Mouse (Mus musculus): ENCODE results near the gene Batf3.
A peak's percentile ranks its signal among the peaks of the same experiment; 100 is the strongest.

The Batf3 gene

DNA sequence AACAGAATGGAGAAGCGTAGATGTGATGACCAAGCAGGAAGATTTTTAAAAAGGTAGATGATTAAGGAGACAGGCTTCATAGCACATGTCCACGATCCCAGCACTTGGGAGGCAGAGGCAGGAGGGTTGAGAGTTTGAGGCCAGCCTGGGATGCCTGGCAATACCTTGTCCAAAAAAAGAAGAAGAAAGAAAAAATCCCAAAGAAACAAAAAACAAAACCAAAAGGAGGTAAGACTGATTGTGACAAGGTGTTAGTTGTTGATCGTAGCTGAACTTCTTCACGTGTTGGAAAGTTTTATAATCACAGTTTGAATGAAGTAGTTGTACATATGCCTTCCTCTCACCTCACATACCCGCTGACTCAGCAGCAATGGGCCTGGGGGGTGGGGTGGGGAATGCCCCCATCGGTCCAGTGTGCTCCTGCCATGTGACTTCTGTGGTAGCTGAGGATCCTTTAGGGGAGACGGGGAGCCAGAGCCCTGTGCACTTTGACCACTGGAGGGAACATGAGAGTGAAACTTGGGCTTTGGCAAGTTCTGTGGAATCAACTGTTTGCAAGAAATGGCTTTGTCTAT, 11.3 kb upstream of the Batf3 start:
- DNase-seq (ENCODE audit: low read depth, low spot score): no peak

DNA sequence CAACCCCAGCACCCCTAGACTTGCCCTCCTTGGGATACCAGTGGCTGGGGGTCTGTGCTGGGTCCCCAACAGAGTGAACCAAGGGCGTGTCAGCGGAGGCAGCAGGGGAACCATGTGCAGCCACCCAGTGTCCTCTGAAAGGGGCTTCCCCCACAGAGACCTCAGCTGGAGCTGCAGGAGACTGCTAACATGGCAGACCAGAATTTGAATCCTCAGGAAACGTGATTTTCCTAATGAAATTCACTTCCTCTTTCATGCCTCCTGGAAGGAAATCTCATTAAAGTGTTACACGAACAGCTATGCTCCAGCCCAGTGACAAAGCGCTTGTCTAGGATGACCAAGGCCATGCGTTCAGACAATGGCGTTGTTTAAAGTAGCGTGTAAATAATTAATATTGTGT, 10.7 kb upstream of the Batf3 start:
- no peak for DNase-seq (ENCODE audit: low read depth, low spot score)

DNA sequence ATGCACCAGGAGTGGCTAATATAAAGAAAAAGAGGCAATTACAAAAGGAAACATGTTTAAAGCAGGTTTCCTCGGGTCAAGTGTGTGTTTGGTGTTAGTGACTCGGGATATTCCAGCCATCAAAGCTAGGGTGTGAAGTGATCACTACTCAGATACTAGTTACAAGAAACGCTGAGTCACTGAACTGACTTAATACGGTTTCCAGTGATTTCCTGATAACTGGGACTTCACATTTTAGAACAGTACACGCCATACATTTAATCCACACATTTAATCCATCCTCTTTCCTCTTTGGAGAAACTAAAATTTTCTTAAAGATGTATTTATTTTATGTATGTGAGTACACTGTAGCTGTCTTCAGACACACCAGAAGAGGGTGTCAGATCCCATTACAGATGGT, 9.7 kb upstream of the Batf3 start:
- DNase-seq (ENCODE audit: low read depth, low spot score): no peak

DNA sequence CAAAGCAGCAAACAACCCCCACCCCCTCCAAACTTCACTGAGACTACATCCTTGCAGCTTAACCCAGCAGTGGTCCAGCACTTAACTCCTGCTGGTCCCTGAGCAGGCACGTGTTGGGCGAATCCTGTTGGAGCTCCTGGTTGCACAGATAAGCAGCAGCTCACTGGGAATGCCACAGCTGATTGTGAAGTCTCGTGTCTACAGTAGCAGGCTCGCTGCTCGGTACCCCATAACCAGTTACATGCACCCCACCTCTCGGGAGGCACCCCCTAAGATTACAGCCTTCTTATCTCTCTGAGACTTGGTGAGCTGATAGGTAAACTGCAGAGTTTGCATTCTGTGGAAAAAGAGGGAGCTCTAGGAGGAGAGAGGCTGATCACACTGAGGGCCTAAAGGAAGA, 8.3 kb upstream of the Batf3 start:
- DNase-seq (ENCODE audit: low read depth, low spot score): no peak

DNA sequence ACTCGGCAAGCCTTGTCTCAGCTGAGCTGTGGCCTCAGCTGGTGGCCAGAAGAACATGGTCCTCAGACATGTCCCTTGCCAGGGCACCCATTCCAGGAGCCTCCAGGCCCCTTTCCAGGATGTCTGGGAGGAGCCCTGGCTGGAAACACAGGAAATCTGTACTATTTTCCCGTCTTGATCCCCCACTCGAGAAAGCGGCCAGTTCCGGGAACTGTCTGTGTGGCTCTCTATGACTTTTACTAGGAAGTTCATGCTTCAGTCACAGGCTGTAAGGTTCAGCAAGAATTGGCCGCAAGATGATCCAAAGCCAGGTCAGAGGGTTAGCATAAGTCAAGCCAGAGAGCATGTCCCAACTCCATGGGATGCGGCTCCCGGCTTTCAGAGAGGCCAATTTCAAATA, 5.6 kb upstream of the Batf3 start:
- no peak for DNase-seq (ENCODE audit: low read depth, low spot score)

DNA sequence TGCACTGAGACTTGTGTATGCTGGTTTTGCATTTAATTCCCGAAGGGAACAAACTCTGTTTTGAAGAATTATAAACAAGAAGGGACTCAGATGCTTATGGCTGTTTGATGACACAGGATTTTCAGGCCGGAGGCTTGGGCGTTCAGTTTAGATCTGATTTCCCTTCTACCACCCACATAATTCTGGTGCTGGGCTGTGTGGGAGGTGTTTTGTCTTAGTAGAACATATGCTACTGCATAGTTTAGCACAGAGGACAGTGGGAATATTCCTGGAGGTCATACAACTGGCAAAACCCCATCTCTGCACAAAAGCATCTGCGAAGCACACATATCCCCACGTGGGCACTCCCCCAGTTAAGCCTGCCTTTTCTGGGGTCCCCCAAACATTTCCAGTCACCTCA, 4.1 kb upstream of the Batf3 start:
- no peak for DNase-seq (ENCODE audit: low read depth, low spot score)

DNA sequence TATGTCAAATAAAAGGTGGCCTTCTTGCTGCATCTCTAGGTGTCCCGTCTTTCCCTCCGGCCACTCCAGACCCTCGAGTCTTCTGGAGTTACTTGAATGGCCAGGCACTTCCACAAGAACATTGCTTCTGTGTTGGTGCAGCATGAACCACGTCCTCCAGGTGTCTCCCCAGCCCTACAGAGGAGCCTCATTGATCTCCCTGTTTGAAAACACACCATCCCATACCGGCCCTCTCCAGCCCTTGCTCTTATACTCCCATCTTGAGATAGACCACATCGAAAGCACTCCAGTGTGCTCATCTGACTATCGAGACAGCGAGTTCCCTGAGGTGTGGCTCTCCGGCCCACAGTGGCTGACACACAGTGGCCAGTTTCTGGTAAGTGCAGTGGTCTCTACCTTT, 2.6 kb upstream of the Batf3 start:
- DNase-seq (ENCODE audit: low read depth, low spot score): peak; percentile 36

DNA sequence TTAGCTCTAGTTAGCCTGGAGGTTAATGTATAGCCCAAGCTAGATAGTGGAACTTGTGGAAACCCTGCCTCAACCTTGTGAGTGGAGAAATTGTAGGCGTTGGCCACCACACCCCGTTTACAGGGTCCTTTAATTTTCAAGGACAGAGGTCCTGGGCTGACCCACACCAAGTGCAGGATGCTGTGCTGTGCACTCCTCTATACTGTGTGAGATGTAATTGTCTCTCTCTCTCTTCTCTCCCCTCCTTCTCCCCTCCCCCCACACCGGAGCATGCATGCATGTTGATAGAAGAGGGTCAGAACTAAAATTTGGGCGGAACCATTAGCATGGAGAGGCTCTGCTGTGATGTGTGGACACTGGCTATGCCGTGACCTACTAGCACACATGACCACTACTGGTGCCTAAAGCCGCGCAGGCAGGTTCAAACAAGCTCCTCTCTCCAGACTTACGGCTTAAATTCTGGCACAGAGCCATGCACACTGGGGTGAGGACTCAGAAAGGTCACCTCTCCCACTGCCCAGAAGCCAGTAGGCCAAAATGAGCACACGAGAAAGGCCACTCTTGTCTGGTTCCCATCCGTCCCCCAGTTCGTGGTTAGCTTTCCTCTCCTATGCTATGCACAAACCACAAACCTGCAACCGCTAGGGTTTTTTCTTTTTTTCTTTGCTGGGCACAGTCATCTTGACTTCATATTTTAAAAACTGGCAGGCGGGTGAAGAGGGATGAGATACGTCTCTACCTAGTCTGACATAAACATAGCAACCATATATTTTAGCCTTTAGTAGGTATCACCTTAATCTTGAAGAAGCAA, 571 bp upstream of the Batf3 start:
- no peak for DNase-seq (ENCODE audit: low read depth, low spot score)

DNA sequence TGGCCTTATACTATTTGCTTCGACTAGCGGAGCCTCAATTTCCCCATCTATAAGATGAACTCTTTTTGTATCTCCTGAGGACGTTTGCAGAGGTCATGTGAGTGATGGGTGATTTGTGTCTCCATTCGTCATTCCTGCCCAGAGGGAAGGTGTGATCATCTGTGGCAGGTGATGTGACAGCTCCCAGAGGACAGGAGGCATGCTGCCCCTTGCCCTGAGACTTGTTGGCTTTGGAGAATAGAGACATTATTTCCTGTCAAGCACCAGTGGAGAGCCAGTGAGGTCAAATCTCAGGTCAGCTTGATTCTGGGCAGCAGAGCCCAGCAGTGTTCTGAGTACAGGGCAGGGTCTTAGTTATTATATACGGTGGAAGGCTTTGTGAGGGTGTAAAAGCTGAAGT, 1.5 kb downstream of the Batf3 start:
- DNase-seq (ENCODE audit: low read depth, low spot score): no peak

DNA sequence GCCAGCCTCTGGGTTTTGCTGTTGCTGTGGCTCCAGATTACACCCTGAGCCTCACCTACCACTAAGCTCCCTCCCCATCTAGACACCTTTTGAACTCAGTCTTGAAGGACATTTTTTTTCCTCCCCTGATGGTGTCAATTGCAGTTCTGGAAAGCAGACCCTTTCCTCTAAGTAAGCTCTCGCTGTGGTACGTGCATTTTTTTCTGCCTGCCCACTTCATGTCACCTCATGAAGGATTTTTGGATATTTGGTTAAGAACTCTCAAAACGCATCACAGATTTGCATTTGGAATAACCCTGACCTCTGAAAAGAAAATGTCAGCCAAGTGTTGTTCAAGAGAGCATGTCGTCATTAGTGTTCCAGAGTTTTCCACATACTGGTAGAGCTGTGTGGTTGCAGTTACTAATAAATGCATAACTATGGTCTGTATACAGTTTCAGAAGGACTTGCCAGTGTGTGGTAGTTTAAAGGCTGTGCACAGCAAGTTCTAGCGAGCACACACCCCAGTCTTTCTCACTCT, 2.2 kb downstream of the Batf3 start:
- DNase-seq (ENCODE audit: low read depth, low spot score): no peak

DNA sequence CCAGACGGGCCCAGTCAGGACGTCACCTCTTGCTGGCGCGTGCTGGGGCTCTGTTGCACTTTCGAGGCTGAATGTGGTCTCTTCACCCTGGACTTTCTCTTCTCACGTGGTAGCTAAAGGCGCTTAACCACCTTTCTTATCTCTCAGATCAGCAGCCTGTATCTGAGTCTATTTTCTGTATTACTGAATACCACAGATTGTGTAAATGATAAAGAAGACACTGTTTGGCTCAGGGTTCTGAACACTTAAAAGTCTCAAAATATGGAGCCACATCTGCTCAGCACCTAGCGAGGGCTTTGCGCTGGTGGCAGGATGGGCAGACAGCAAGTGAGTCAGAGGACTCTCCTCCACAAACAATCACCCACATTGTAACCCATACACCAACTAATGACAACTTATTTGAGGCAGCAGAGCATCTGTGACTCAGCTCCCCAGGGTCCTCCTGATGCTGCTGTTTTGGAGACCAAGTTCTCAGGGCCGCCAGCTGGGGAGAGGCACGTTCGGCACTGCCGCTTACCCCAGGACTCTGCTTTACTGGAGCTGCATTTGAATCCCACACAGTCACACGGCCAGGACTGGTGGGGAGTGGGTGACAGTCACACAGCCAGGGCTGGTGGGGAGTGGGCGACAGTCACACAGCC, 5.2 kb downstream of the Batf3 start:
- no peak for DNase-seq (ENCODE audit: low read depth, low spot score)

DNA sequence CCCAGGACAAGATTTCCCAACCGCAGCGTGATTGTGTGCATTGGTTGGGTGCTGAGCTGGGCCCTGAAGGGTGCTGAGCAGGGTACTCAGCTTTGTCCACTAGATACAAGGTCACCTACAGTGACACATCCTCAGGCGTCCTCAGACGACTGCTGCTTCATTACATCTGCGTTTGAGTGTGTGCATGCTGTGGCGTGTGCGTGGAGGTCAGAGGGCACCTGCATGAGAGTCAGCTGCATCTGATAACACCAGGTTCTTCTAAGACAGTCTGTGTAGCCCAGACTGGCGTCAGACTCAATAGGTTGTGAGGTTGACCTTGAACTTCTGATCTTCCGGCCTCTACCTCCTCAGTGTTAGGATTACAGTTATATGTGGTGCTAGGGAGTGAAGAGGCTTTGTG, 7.6 kb downstream of the Batf3 start:
- no peak for DNase-seq (ENCODE audit: low read depth, low spot score)

DNA sequence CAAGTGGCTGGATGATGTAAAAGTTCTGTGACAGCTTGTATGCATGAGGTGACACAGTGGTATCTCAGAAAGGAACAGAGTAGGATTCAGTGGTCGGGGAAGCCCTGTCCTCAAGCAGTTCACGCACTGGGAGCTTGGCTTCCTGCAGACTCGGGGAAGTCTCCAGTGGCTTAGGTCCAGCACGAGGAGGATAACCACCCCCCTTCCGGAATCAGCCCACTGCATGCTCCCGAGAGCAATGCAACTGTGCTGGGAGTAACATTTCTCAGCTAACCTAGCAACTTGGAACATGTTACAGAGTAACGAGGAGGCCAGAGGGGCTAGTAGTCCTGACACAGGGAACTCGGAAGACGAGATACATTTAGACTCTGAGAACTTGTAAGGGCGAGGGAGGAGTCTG, 9.7 kb downstream of the Batf3 start:
- no peak for DNase-seq (ENCODE audit: low read depth, low spot score)

DNA sequence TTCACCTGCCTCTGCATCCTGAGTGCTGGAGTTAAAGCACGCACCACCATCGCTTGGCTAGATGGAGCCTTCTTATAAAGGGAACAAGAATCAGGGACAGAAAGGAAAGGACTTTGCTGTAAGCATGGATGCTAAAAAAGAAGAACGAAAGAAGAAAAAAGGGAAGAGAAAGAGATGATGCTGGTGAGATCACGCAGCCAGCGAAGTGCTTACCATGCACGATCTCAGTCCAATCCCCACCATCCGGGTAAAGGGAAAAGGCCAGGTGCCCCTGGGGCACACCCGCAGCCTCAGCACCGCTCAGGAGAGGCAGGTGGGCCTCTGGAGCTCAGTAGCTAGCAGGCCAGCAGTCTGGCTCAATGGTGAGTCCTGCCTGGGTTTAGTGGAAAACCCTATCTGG, 12.3 kb downstream of the Batf3 start:
- no peak for DNase-seq (ENCODE audit: low read depth, low spot score)

DNA sequence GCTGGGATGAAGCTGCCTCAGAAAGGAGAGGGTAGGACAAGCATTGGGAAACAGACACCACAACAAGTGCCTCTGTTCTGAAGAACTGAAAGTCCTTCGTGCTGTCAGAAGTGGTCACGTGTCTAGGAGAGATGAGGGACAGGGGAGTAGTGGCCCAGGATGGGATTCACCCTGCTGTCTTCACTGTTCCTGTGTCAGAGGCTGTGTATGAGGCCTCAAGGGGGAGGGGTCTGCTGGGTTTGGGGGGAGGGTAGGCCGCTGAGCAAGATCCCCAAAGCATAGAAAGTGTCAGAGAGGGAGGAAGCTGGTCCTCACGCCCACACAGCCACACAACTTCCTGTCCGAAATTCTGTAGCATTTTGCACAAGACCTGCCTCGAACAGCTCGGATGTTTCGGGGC, 13.5 kb downstream of the Batf3 start:
- DNase-seq (ENCODE audit: low read depth, low spot score): no peak

DNA sequence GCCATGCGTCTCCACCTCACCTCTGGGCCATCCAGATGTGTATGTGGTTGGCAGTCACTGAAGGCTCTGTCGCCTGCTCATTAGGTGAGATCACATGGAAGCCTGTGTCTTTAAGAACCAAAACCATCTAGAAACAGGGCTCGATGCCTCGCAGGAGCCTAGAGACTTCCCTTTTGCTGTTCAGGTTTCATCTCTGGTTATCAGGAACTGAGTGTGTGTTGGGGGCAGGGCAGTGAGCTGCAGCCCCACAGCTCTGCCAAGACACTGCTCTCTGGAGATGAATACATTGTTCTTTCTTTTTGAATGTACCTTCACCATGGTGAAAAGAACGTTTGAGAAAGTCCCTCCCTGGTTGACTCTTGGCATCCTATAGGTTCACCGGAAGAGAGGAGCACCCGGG, 17.2 kb downstream of the Batf3 start:
- no peak for DNase-seq (ENCODE audit: low read depth, low spot score)

DNA sequence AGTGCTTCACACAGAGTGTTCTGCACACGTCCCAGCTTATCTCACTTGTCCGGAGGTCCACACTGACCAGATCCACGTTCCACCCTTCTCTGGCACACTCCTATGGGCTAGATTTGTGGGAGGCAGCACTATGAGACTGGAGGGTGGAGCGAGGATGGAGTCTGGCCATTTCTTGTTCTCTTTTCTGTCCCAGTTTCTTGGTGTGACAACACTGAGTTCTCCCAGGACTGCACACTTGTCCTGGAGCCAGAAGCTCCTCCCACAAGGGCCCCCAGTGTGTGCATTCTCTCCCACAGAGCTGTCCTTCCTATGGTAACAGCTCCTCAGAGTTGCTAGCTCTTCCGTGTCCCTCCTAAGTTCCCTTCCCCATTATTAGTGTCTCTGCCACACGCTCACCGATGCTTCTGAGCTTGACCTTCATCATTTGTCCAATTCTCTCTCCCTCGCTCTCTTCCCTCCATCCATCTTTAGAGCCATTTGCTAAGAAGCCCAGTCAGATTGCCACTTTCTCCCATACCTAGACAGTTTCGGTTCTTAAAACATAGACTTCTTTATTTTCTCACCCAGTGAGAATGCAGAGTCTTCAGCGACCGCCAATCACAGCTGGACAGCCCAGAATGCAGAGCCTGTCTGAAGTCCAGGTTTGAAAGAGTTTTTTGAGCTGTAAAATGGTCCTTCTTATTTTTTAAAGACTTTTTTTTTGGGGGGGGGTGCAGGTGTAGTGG, 18.0 kb downstream of the Batf3 start:
- no peak for DNase-seq (ENCODE audit: low read depth, low spot score)

DNA sequence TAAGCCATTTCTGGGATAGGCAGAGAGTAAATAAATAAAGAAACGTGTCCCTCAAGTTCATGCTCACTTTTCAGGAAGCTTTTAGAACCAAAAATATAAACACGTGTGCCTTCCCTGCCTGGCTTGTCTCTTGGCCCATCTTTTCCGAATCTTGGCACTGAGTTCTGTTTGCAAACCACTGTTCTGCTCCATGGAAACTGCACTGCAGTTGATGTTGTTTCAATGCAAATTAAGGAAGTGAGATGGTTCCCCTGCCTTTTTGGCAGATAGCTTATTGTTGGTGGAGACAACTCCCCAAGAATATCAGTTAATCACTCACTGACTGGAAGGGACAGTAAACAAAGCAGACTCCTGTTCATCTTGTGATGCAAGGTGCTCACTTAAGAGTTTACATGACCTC, 25.1 kb downstream of the Batf3 start:
- DNase-seq (ENCODE audit: low read depth, low spot score): no peak

DNA sequence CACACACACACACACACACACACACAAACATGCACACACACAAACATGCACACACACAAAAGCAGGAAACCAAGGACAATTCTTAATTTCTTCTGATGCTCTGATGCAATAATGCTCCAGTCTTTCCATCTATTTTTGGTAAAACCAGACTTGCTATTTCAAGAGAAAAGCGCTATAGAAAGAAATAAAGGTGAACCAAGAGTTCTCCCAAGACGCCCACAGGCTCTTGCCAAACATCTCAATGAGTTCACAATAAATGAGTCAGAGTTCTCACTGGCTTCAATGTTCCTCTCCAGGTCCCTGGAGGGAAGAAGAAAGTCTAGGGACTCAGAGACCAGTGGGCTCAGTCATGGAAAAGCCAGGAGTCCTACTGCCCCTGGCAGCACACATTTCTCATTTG, 26.0 kb downstream of the Batf3 start:
- DNase-seq (ENCODE audit: low read depth, low spot score): no peak

DNA sequence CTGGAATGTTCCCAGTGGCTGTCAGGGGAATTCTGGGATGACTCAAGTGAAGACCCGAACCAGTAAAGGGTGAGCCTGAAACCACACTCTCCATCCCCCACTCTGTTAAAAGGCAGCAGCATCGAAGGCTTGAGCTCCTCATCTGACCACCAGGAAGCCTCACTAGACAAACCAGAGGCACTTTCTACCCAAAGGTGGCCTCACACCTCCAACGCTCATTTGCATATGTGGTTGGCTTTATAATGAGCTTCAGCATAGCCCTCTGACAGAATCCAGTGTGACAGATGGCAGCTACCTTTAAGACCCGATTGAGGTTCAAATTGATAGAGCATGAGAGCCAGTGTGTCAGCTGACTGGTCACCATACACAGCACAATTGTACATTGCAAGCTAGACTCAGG, 26.6 kb downstream of the Batf3 start:
- no peak for DNase-seq (ENCODE audit: low read depth, low spot score)

DNA sequence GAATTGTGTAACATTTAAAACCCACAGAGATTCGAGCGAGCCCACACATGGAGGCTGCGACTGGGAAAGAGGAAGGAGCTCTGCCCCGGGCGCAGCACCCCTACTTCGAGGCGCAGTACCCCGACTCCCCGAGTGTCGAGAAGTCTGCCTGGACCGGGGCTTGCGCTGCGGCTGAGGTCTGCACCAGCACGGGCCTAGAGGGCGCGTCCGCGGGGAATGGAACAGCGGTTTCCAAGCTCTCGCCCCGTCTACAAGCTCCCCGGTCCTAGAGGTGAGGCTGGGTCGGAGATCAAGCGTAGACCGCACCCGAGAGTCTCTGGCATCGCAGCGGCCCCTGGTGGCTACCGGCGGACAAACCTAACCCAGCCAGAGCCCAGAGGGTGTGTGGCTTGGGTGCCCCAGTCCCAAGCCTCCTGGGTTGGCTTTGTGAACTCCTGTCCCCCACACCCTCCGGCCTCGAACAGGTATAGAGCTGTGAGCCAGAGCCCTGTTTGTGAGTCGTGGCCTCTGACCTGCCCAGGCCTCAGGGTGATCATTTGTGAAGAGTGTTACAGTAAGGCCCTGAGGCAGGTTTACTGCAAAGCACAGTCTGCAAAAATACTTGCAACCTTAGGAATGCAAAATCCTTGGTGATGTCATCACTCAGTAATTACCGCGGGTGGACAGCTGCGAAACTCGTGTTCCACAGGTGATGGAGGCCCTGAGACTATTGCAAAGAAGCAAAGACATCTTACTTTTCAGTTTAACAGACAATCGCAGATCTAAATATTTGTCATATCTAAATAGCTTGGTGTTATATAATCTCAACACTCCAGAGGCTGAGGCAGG, 28.4 kb downstream of the Batf3 start:
- DNase-seq (ENCODE audit: low read depth, low spot score): peak; percentile 70

Data from ES-CJ7 (cell line).